9 mouse cellular contexts compared by ENCODE assay signal in genomic region chr2:32351471-32351961, GRCm38 (mm10). TPM values are rescaled to one million over a fixed set of nuclear protein-coding genes. Genes with fewer than 3 reads are reported as not detected.
DNase-seq lines count a peak whose midpoint lies in the region; ATAC-seq and TF ChIP-seq lines count a peak whose summit lies in the region.
"Had no signal": no experiment of that assay in that cellular context is flagged by ENCODE, and none has a peak within 500 bp of the region (broad histone marks: within the 10 kb centered on the region; RNA-seq: fewer than 3 reads in every experiment).

No protein-coding gene starts in this region.

- peaks cover 31% of the 10 kb centered on the region for H3K27me3 ChIP-seq in heart, embryonic 15.5 days
- H3K27me3 ChIP-seq in forebrain, embryonic 14.5 days (replicated peaks; ENCODE audit: control insufficient read depth, insufficient read depth, low read length): no peaks in the 10 kb centered on the region
- H3K27me3 ChIP-seq in midbrain, embryonic 13.5 days: no peaks in the 10 kb centered on the region

- WGBS in heart, embryonic 15.5 days: 46% methylated on average over 9 of the region's 9 CpGs
- 47% methylated on average over 9 of the region's 9 CpGs for WGBS in forebrain, embryonic 14.5 days
- WGBS in midbrain, embryonic 13.5 days: 47% methylated on average over 9 of the region's 9 CpGs

- TF ChIP-seq POLR2A in brain, embryonic 14.5 days (IDR thresholded peaks at IDR 0.05; ENCODE audit: borderline replicate concordance, extremely low read depth, insufficient read depth, insufficient read length, poor library complexity, severe bottlenecking): no peak

- no peaks in the 10 kb centered on the region for H3K9me3 ChIP-seq in heart, embryonic 15.5 days (replicated peaks)
- no peaks in the 10 kb centered on the region for H3K9me3 ChIP-seq in forebrain, embryonic 14.5 days (replicated peaks; ENCODE audit: control insufficient read depth, low read length)
- no peaks in the 10 kb centered on the region for H3K9me3 ChIP-seq in midbrain, embryonic 13.5 days

- peak overlapping the region; percentile 98 for H3K4me2 ChIP-seq in heart, embryonic 15.5 days
- peak overlapping the region; percentile 90 for H3K4me2 ChIP-seq in forebrain, embryonic 14.5 days (ENCODE audit: low read length)
- H3K4me2 ChIP-seq in midbrain, embryonic 13.5 days (replicated peaks): peak overlapping the region; percentile 76

- peaks cover 21% of the 10 kb centered on the region for H3K4me1 ChIP-seq in heart, embryonic 15.5 days (replicated peaks)
- H3K4me1 ChIP-seq in forebrain, embryonic 14.5 days (ENCODE audit: control insufficient read depth, insufficient read depth, low read length): peaks cover 10% of the 10 kb centered on the region; the same call in 1 of the 2 replicates
- peaks cover 33% of the 10 kb centered on the region for H3K4me1 ChIP-seq in midbrain, embryonic 13.5 days (replicated peaks)

- no peak for ATAC-seq in heart, embryonic 15.5 days (replicated peaks; ENCODE audit: insufficient number of reproducible peaks, insufficient read depth, low FRiP score, low read depth)
- ATAC-seq in forebrain, embryonic 14.5 days: no peak
- ATAC-seq in midbrain, embryonic 13.5 days: peak; percentile 22

- no peaks in the 10 kb centered on the region for H3K36me3 ChIP-seq in heart, embryonic 15.5 days
- no peaks in the 10 kb centered on the region for H3K36me3 ChIP-seq in forebrain, embryonic 14.5 days (ENCODE audit: control insufficient read depth, insufficient read depth, low read length)
- no peaks in the 10 kb centered on the region for H3K36me3 ChIP-seq in midbrain, embryonic 13.5 days

- no peak for DNase-seq in heart, adult 8-10 months (ENCODE audit: low spot score)
- DNase-seq in brain, embryonic 14.5 days (ENCODE audit: low read depth): peak; percentile 34
- DNase-seq in forebrain, embryonic 14.5 days (ENCODE audit: low spot score): no peak
- DNase-seq in urinary bladder, adult 18-20 months (ENCODE audit: low spot score in 2 of 2): no peak
- DNase-seq in natural killer cell, adult 2 months (ENCODE audit: low spot score in 2 of 2): no peak
- DNase-seq in spleen, postnatal 14 days (ENCODE audit: low spot score in 2 of 2): no peak

- no peak overlapping the region for H3K27ac ChIP-seq in heart, embryonic 15.5 days
- peak overlapping the region; percentile 79; the same call in 1 of the 2 replicates for H3K27ac ChIP-seq in forebrain, embryonic 14.5 days (ENCODE audit: low read depth, low read length)
- H3K27ac ChIP-seq in midbrain, embryonic 13.5 days: peak overlapping the region; percentile 95

- H3K4me3 ChIP-seq in heart, embryonic 15.5 days: no peak overlapping the region
- H3K4me3 ChIP-seq in forebrain, embryonic 14.5 days (ENCODE audit: low read depth, low read length): peak overlapping the region; percentile 60
- H3K4me3 ChIP-seq in midbrain, embryonic 13.5 days (replicated peaks): peak overlapping the region; percentile 68

- no peak for TF ChIP-seq CTCF in brain, embryonic 14.5 days (IDR thresholded peaks at IDR 0.05; ENCODE audit: borderline replicate concordance, extremely low read depth, insufficient read depth, insufficient read length)

- H3K9ac ChIP-seq in heart, embryonic 15.5 days: no peak overlapping the region
- H3K9ac ChIP-seq in forebrain, embryonic 14.5 days (ENCODE audit: low read length): peak overlapping the region; percentile 82
- peak overlapping the region; percentile 91 for H3K9ac ChIP-seq in midbrain, embryonic 13.5 days (replicated peaks)

RNA-seq across cellular contexts. Expression of gene Ciz1, which starts 0.6 kb away (rescaled TPM):
- polyA plus RNA-seq in heart, embryonic 15.5 days (2015; fragmentation: Nextera tagmentation; extraction: Ambion mirVana): 30.9 and 46.0 TPM in 2 replicates
- 10 to 100 TPM; 25.8 to 34.9 (median 28.0) TPM for total RNA-seq in heart, adult 8-10 months (2022)
- polyA plus RNA-seq in brain, embryonic 14.5 days (2012; rRNA removed): 225 and 268 TPM in 2 replicates
- 37.3 and 48.0 TPM in 2 replicates for polyA plus RNA-seq in forebrain, embryonic 14.5 days (2014; fragmentation: Nextera tagmentation; extraction: Ambion mirVana)
- 54.4 and 56.7 TPM in 2 replicates for polyA plus RNA-seq in midbrain, embryonic 13.5 days (2015; fragmentation: Nextera tagmentation; extraction: Ambion mirVana)

RNA-seq across cellular contexts. Expression of gene Dnm1, which starts 1.6 kb away (rescaled TPM):
- polyA plus RNA-seq in heart, embryonic 15.5 days (2015; fragmentation: Nextera tagmentation; extraction: Ambion mirVana): 1.9 and 5.4 TPM in 2 replicates
- 1 to 10 TPM; 3.5 to 7.5 (median 4.6) TPM for total RNA-seq in heart, adult 8-10 months (2022)
- 189 and 292 TPM in 2 replicates for polyA plus RNA-seq in brain, embryonic 14.5 days (2012; rRNA removed)
- 28.2 and 42.8 TPM in 2 replicates for polyA plus RNA-seq in forebrain, embryonic 14.5 days (2014; fragmentation: Nextera tagmentation; extraction: Ambion mirVana)
- 35.5 and 41.2 TPM in 2 replicates for polyA plus RNA-seq in midbrain, embryonic 13.5 days (2015; fragmentation: Nextera tagmentation; extraction: Ambion mirVana)

RNA-seq across cellular contexts. Expression of gene 1110008P14Rik, which starts 30.2 kb away (rescaled TPM):
- 43.9 and 46.0 TPM in 2 replicates for polyA plus RNA-seq in heart, embryonic 15.5 days (2015; fragmentation: Nextera tagmentation; extraction: Ambion mirVana)
- 10 to 100 TPM; 43.8 to 49.1 (median 45.3) TPM for total RNA-seq in heart, adult 8-10 months (2022)
- 101 and 114 TPM in 2 replicates for polyA plus RNA-seq in brain, embryonic 14.5 days (2012; rRNA removed)
- 86.9 and 98.4 TPM in 2 replicates for polyA plus RNA-seq in forebrain, embryonic 14.5 days (2014; fragmentation: Nextera tagmentation; extraction: Ambion mirVana)
- polyA plus RNA-seq in midbrain, embryonic 13.5 days (2015; fragmentation: Nextera tagmentation; extraction: Ambion mirVana): 74.7 and 77.5 TPM in 2 replicates

RNA-seq across cellular contexts. Expression of gene Lcn2, which starts 36.5 kb away (rescaled TPM):
- polyA plus RNA-seq in heart, embryonic 15.5 days (2015; fragmentation: Nextera tagmentation; extraction: Ambion mirVana): 2.2 and 2.8 TPM in 2 replicates
- total RNA-seq in heart, adult 8-10 months (2022): 1 to 10 TPM; 3.7 to 7.2 (median 6.4) TPM
- polyA plus RNA-seq in brain, embryonic 14.5 days (2012; rRNA removed): 0.40 and 0.77 TPM in 2 replicates
- polyA plus RNA-seq in forebrain, embryonic 14.5 days (2014; fragmentation: Nextera tagmentation; extraction: Ambion mirVana): 0.25 and 0.32 TPM in 2 replicates
- 0.35 and 0.37 TPM in 2 replicates for polyA plus RNA-seq in midbrain, embryonic 13.5 days (2015; fragmentation: Nextera tagmentation; extraction: Ambion mirVana)
- total RNA-seq: ES-E14 had no signal

RNA-seq across cellular contexts. Expression of gene Ptges2, which starts 44.2 kb away (rescaled TPM):
- 38.2 and 41.8 TPM in 2 replicates for polyA plus RNA-seq in heart, embryonic 15.5 days (2015; fragmentation: Nextera tagmentation; extraction: Ambion mirVana)
- total RNA-seq in heart, adult 8-10 months (2022): 10 to 100 TPM; 58.8 to 71.3 (median 63.6) TPM
- 48.9 and 51.3 TPM in 2 replicates for polyA plus RNA-seq in brain, embryonic 14.5 days (2012; rRNA removed)
- 42.2 and 44.8 TPM in 2 replicates for polyA plus RNA-seq in forebrain, embryonic 14.5 days (2014; fragmentation: Nextera tagmentation; extraction: Ambion mirVana)
- polyA plus RNA-seq in midbrain, embryonic 13.5 days (2015; fragmentation: Nextera tagmentation; extraction: Ambion mirVana): 35.5 and 37.6 TPM in 2 replicates
